Mouse (Mus musculus): ENCODE measurements at regions not wholly inside any gene's neighbourhood (a gene's known extent, or its start where the extent isn't known, plus 50 kb on each side); places are given as distances from the start of the nearest gene placed in this dataset.

DNA sequence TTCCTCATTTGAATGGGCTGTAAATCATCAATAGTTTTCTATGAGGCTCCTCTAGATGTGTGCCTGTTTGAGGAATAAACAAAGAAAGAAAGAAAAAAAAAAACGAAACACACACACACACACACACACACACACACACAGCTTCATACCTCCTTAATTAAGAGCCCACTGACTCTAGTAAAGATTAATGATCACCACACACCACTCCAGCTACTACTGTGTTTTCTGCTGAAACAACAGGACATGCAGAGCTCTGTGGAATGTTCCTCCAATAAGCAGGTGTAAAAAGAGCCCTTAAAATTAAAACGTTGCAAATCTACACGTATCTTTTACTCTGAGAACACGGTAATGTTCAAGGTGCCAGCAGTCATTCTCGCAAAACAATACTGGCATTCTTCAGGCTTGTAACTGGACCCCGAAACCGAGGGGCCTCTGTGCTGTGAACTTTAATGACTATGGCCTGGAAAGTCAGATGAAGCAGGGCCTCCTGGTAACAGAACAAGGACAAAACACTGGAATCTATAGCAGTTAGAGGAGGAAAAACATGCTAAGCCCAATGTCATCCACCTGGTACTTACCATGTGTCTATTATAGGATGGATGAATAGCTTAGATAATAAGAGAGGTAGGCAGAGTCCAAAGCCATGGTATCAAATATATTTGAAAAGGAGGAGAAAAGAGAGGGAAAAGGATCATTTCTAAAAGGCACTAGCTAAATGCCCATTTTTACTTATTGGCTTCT lies 151.7 kb downstream of the Gm11361 start:
- no peak for DNase-seq (ENCODE audit: low read depth, low spot score)

- no peak for DNase-seq (ENCODE audit: low read depth, low spot score)
These were observed 143.1 kb downstream of the Gm11361 start for GRCm38 (mm10) chr13:28400459-28400858.

All from brain, adult 2 months (tissue).